Mouse (Mus musculus): ENCODE measurements at regions not wholly inside any gene's neighbourhood (a gene's known extent, or its start where the extent isn't known, plus 50 kb on each side); places are given as distances from the start of the nearest gene placed in this dataset.

DNA sequence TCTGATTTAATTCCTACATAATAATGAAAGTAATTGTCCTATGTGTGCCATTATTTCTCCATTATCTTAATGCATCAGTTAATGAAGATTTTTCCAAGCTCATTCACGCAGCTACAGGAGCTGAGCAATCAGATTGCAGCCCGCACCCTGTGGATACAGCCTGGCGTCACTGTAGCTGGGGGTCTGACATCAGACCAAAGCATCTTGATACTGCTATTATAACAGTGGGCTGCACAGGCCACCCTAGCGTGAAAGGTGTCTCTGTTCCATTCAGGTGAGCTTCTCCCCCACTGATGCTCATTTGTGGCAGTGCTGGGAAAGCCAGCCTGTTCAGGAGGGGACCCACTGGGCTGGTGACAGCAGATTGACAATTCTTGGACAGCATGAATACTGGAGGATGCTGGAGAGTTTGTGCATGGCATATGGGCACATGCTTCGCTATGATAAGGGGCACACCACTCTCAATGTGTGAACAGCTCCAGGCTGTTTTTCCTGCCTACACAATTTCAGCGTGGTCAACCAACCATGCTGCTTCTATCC, 58.2 kb upstream of the Wdr11 start:
- no peak overlapping the region for H3K9ac ChIP-seq (ENCODE audit: low read length)
- WGBS = 80% methylated on average over 6 of the region's 6 CpGs
- no peak overlapping the region for H3K27ac ChIP-seq (ENCODE audit: low read length)
- H3K4me3 ChIP-seq (ENCODE audit: low read length) = no peak overlapping the region
- no peaks in the 10 kb centered on the region for H3K4me1 ChIP-seq (ENCODE audit: control insufficient read depth, insufficient read depth, low read length)
- no peak overlapping the region for H3K4me2 ChIP-seq (ENCODE audit: low read depth, low read length)
- H3K27me3 ChIP-seq (ENCODE audit: control insufficient read depth, insufficient read depth, low read length) = no peaks in the 10 kb centered on the region
- no peak for ATAC-seq (replicated peaks; ENCODE audit: extremely low read depth, insufficient read depth, low FRiP score)
- H3K36me3 ChIP-seq (ENCODE audit: control insufficient read depth, insufficient read depth) = no peaks in the 10 kb centered on the region
- no peaks in the 10 kb centered on the region for H3K9me3 ChIP-seq (replicated peaks; ENCODE audit: control insufficient read depth, low read length)
